Mouse (Mus musculus): Measurements from ENCODE around the gene Il33.

The Il33 gene

DNA sequence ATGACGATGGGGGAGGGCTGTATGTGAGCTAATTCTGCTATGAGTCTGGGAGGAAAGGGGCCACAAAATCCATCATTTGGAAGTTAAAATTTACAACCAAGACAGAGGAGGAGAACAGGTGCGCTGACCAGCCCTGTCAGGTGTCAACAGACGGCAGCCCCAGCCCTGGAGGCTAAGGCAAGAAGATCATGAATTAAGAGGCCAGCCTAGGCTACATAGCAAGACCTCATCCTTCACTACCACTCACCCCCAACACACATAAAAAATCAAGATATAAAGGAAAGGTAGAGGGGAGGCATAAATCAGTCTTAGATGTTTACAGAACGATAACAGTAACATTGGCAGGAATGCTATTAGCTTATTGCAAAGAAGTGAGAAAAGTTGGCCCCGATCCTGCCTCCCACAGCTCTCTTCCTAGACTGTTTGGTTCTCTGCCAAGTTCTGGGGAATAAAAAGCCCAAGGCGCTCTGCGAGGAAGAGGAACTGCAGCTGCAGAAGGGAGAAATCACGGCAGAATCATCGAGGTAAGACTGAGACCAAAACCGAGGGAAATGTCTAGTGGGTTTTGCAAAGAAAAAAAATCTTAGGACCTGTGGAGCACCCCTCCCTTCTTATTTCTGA lies at the start of gene Il33:
Il33 (plus strand) TSS at position 477 of the 621 bp plus-strand sequence.
- DNase-seq, result no peak

DNA sequence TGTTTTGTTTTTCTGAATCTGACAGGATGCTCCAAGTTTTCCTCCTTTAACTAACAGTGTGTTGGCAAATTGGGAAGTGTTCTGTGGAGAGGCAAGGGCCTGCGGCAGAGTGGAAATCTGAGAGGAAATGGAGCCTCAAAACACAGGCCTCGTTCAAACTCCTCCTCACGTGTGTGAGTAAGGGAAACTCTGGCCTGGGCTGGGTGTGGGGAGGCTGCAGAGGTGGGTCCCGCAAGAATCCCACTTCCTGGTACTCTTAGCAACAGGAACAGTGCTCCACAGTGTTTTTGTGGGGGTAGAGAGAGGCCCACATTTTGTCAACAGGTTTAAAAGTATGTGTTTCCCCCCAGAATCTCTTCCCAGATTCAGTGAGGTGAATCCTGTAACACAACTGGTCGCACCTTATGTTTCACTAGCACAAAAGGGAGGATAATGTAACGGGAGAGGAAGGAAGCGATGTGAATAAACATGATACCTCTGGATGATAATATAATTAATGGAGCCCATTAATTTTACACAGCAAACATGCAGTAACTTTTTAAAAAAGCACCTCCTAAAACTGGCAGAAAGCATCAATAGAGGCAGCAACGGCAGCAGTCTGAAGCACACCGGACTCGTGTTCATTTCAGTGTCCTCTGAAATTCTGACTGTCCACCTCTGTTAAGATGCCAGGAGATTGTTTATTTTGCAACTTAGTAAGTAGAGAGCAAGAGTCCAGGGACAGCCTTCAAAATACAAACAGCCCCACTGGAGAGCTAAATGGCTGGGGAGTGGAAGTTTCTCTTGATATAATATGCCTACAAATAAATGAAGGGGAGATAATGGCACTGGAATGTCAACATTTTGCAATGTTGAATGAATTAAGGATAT lies 47.3 kb upstream of the Il33 start:
- no peak for DNase-seq

DNA sequence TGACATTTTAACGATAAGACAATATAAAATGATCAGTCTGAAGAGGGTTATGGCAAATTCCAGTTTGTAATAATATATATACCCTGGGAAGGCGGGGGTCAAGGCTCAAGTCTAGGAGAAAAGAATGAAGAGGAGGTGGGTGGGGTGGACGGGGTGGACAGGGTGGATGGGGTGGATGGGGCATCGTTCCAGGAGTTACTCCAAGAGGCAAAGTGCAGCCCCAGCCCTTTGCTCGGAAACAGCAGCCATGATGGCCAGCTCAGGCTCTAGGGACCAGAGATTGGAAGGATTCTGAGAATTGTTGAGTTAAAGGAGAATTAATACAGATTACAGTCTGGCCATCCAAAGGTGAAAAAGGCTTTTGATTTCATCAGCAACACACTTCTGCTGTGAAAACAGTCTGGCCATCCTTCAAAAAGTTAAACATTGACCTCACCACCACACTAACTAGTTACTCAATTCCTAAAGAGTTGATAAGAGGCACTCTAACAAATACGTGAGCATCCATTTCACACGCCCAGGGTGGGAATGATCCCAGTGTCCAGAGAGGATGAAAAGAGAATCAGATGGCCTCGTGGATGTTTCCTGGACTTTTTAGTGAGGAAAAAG lies 45.9 kb upstream of the Il33 start:
- no peak for DNase-seq

DNA sequence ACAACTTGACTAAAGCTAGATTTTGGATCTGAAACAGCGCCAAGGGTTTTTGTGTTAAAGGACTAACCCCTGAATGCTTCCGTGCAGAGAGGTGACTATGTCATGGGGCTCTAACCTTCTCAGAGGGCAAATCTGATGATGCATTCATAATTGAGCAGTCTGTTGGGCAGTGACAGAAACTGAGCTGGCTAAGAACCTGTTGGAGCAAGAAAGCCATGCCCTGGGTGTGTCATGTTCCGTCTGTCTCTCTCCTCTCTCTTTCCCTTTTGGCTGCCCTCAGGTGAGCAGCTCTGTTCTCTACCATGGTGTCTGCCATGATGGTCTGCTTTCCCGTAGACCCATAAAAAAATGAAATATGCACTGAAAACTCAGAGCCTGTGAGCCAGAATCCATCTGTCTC lies 44.0 kb upstream of the Il33 start:
- no peak for DNase-seq

DNA sequence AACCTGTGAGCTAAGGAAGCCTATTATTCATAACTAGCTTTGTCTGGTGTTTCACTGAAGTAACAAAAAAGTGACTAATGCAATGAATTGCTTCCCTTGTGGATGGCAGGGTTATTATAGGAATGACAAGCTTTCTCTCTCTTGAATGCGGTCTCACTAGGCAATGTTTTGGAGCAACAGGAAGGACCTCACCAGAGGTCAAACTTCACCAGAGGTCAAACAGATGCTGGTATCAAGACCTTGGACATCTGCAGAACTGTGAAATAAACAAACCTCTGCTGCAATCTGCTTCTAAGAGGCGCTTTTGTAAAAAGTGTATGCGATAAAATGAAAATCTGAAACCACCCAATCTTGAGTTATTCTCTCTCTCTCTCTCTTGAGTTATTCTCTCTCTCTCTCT lies 42.2 kb upstream of the Il33 start:
- DNase-seq, result no peak

DNA sequence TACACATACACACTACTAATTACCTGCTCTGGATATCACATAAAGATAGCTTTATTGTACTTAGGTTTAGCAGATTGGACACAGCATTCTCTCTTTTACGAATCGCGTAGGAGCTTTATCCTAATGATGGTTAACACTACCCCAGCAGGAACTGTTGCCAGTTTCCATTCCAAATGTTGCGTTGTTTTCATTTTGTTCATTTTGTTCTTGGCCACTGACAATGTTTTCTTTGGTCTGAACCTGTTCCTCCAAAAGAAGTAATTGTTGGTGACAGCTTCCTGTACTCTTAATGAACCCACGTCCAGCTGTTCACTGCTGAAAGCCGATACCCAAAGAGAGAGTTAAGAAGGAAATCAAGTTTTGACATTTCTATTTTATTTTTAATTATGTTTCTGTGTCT lies 39.4 kb upstream of the Il33 start:
- DNase-seq, result no peak

DNA sequence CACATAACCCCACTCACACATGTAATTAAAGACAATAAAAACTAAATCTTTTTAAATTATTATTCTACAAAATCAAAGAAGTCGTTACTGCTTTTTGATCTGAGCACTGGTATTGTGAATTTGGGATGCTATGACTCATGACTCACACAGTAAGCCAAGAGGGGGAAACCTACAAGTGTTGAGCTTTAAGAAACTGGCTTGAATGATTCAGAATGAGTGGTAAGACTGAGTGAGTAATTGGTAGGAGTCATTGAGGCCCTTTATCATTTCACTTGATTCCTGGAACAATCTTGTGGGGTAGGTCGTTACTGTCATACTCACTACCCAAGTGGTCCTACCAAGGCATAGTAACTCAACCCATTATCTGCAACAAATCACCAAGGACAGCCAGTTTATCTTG lies 37.4 kb upstream of the Il33 start:
- no peak for DNase-seq

DNA sequence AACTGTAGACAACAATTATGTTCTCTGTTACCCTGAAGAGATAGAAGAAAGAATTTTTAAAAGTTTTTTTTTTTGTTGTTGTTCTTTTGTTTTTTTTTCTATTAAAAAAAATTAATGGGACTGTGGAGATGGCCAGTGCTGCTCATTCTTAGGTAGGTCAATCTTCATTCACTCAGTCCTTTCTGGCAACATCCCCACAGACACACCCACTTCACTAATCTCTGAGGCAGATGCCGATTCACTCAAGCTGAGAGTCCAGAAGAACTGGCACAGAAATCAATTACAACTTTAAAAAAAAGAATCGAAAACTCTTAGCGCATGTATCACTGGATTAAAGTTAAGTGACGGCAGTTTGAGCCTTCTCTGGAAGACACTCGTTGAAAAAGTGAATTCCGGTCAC lies 36.0 kb upstream of the Il33 start:
- no peak for DNase-seq

DNA sequence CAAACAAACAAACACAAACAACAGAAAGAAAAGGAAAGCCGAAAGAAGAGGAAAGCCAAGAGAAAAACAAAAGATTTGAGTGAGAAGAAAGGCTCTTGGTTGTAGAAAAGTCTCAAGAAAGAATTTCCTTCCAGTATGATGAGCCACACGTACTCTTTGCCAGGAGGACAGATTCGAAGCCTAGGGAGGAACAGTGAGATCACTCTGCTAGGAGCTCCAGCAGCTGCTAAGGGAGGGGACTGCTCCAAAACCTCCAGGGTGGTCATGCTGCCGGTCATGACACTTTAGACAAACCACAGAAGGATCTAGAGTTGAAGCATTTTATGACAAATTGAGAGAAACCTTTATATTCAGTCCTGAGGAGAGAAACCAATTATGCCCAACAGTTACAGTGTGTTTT lies 32.9 kb upstream of the Il33 start:
- DNase-seq, result no peak

DNA sequence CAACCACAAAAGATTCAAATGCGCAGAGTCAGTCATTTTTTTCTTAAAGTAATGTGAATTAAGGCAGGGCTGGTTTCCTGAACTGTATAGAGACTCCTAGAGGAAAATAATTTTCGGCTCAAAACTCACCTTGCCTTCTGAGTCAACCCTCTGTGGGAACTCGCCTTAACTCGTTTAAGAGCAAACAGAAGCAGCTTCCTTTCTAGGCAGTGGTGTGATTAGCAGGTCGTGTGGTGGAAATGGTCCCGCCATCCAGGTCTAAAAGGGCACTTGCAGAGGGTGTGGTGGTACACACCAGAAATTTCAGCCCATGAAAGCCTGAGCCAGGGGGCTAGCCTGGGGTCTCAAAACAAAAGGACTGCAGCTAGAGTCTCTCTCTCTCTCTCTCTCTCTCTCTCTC lies 32.1 kb upstream of the Il33 start:
- DNase-seq, result no peak

DNA sequence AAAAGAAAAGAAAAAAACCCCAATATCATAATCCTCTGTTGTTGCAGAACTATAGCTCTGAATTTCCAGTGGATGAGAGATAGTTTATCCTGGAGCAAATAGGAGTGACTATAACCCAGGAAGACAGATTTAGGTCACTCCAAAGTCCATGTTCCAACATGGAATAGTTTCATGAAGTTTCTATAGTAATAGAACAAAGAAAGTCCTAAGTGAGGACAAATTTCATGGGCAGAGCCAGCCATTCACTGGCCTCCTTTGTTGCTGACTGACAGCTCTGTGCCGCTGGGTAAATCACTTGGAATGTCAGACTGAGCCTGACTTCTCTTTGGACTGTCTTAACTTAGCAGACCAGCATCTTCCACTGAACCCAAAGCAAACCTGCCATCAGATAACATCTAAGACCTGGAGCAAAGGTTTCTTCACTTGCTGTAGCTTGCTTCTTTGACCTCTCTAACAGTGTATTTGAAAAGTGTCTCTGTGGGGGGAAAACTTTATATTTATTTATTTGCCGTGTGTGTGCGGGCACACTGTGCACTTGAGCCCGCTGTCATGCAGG lies 31.1 kb upstream of the Il33 start:
- no peak for DNase-seq

DNA sequence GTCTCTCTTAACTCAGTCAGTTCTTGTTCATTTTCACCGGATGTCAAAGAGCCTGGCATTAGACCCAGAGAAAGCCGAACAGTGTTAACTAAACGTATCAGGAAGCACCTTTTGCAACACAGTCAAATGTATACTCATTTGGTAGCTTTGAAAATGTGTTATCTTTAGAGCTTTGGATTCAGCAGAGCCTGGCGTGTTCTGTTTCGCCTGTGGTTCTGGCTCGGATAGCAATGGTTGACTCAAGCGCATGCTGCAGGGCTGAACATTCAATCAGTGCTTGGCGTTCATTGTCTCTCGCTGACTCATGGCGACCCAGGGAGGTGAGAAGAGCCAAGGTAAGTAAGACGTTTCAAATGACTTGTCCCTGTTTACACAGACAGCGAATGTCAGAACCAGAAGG lies 30.5 kb upstream of the Il33 start:
- DNase-seq, result no peak

DNA sequence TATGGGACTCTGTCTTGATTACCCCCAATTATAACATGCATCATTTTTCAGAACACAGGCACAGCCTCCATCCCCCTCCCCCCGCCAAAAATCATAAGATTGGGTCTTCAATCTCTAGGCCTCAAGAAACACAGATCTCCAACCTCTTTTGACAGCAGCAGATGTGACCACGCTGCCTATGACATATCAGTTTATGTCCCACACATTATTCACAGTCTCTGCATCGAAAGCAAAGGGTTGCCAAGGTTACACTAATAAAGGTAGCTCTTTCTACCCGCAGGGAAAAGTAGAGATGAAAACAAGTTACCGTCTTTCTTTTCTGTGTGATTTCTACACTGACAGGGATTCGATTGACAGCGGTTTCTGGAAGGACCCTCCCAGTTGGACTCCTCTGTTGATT lies 29.9 kb upstream of the Il33 start:
- no peak for DNase-seq

DNA sequence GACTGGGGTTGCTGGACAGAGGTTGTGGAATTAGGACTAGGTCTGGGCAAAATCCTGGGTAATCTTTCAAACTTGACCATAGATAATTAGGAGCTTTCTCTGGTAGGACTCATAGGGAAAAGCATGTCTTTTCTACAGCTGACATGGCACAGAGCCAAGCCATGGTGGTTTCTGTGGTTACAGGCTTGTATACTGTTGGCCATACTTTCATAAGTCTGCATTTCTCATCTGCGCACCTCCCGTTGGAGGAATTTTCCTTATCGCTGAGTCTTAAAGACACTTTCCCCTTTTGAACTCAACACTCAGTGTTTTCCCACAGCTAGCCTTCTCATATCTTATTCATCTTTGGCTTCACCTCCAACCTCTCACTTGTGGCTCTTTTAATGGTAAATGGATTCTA lies 24.6 kb upstream of the Il33 start:
- DNase-seq, result no peak

DNA sequence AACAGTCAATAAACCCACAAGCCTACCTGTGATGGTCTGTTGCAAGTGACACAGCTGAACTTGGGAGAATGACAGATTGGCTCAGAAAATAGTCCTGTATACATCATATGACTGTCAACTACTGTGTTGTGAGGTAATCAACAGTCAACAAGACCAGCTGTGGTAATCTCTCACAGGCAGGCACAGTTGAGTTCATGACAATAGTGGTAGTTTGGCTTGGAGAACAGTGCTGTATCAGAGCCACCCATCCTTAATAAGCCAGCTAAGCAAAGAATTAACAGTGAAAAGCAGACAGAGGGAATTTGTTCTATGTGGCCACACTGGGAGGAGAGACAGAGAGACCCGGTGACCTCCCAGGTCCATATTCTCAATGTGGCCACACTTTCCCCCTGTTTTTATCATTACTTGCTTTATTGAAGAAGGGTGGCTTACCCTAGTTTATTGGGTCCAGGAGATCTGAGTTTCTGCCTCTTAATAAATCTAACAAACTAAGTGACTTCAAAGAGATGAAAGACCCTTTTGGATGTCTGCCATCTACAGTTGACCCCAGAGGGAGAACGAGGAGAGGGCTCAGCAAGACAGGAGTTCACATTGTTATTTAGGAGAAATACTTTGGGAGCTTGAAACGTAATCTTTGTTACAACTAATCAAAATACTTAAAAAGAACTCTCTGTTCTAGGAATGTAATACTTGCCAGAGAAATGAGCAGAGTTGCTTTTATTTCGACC lies 22.4 kb upstream of the Il33 start:
- DNase-seq, result no peak

DNA sequence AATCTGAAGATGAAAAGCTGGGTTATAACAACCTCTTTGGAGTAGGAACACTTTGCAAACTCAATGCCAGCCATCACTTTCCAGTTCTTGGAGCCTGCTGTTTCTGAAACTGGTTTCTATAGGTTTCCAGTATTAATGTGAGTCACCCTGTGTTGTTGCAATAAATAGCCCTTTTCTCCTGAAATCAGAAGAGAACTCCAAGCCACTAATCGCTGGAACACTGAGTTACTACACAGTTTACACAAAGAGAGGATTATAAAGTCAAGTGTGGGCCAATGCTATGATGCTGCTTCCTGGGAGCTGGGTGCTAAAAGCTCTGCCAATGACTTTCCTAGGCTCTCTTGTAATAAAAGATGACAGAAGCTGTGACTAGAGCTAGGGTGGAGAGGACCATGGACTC lies 19.0 kb upstream of the Il33 start:
- no peak for DNase-seq

DNA sequence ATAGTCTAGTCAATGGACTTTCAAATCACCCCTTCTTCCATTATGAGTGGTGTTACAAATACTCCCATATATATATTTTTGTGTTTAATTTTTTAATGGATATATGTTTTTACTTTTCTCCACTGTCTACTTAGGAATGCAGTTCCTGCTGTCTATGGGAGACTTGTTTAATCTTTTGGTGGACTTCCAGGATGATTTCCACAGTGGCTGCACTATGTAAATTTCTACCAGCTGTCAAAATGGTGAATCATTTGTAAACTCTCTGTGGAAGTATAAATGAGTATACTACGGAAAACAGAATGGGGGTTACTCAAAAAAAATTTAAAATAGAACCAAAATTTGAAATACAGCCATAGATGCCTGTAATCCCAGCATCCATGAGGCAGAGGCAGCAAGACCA lies 15.7 kb upstream of the Il33 start:
- DNase-seq, result no peak

DNA sequence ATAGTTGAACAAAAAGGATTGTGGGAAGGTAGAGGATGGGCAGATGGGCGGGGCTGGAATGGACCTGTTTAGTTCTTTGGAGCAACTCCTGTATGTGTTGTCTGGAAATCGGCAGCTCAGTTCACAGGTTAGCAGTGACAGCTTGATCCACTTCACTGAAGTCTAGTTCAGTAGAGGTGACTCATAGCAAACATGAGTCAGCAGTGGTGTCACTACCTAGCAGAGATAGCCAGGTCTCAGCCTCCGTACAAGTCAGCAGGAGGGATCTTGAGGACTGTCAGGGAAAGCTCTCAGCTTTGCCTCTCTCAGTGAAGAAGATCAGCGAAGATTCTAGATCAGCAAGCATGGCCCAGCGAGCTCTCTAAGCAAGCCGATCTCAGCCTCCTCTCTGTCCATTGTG lies 13.0 kb upstream of the Il33 start:
- DNase-seq, result no peak

DNA sequence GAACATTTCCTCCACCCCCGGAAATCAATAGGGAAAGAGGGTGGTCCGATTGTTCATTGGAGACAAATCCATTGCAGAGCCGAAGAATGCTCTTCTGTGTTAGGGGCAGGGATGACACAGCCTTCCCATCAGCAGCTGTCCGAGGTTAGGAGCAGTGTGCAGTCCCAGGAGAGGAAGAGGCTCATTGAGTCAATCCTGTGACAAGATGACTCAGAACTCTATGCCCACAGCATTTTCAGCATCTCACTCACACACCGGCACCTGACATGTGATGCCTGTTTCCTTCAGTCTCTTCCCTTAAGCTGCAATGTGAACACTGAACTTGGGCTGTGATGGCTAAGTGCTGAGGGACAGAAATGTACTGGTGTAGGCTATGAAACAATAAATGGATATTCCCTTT lies 7.5 kb upstream of the Il33 start:
- DNase-seq, result no peak

DNA sequence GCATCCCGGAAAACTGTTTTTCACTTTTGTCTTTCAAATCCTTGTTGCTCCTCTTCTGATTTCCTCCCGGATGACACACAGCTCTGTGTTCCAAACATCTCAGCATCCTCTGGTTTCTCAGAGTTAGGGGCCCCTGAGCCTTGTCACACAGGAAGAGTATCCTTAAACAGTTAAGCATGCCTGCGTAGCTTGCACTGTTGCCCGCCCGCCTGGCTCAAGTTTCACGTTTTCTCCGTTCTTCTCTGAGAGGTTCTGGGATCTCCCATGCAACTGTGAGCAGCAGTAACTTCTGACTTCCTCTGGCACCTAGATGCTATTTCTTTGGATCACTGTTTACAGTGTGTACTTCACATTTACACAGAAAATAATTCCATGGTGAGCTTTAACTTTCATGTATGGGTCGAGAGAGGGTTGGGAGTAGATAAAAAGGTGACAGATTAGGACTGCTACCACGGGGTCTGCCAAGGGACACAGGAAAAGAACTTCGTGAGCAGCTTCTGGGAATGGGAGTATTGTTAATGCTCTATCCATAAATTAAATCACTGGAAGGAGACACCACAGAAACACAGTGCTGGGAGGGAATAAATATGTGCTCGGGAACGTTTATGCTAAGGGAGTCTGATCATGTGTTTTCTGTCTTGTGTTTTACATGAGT lies 1.3 kb downstream of the Il33 start:
- DNase-seq, result no peak

DNA sequence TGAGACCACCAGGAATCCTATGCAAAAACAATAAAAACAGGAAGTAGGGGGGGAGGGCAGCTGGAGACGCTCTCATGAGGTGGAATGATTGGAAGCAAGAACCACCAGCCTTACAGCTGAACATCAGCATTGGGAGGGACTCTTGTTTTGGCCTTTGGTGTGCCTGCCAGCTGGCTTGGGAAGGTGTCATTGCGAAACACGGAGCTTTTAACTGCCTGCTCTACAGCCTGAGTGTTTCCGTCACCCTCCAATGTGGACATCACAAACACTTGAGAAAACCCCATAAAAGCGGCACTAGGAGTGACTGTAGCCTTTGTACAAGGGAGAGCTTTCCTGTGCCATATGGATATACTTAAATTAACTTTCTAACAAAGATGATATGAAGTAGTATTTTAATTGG lies 5.4 kb downstream of the Il33 start:
- no peak for DNase-seq

DNA sequence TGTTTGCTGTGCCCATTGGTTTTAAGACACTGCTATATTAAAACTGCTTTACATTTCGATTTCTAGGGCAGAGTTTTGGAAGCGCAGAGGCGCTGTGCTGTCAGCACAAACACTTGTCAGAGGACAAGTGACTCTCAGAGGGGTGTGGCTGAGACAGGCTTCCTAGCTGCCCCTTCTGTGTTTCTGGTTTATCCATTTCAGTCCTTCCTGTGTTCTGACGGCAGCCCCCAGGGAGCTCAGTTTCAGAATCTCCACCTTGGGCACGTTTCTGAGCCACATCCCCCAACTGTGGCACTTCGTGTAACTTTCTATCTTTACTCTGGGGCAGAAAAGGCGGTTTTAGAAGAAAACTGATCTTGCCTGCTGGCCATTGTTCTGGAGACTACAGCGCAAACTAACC lies 12.5 kb downstream of the Il33 start:
- no peak for DNase-seq

DNA sequence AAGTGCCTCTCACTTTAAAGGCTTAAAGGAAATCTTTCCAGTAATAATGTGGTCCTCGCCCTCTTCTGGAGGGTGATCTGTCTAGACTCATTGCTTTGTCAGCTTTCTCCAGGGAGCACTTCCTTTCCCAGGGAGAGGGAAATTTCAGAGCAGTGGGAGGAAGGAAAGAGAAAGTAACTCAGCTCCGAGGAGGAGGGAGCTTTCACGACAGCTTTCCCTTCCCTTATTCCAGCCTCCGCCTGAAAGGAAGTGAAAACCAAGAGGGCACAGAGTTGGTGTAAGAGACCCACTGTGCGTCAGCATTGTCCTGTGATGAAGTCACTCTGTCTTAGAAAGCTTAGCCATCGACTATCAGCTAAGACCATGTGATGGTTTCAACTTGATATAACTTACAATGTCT lies 15.3 kb downstream of the Il33 start:
- DNase-seq, result no peak

All from spleen, adult 18-20 months (tissue).